Mouse (Mus musculus) embryonic facial prominence, embryonic 10.5 days (tissue): ENCODE measurements around the gene Gm49396. TPM values are rescaled to one million over a fixed set of nuclear protein-coding genes. Genes with fewer than 3 reads are reported as not detected.
A peak's percentile ranks its signal among the peaks of the same experiment; 100 is the strongest.

Source experiments
- DNase-seq: peaks from one replicate; pipeline ENCODE4 v3.0.0-alpha.2; 2017; ENCODE audit warnings: low spot score
- H3K27ac ChIP-seq: fragments of 300-500 bp; sonication (generic); replicated peaks from 2 replicates; pipeline ENCODE4 v1.5.1; 2016; ENCODE audit warnings: mild to moderate bottlenecking
- H3K27me3 ChIP-seq: fragments of 300-500 bp; sonication (generic); replicated peaks from 2 replicates; pipeline ENCODE4 v1.6.1; 2016; ENCODE audit warnings: low read depth, mild to moderate bottlenecking; ENCODE audit not compliant: poor library complexity, severe bottlenecking
- H3K36me3 ChIP-seq: fragments of 300-500 bp; sonication (generic); replicated peaks from 2 replicates; pipeline ENCODE4 v1.6.1; 2016; ENCODE audit warnings: mild to moderate bottlenecking, moderate library complexity
- H3K4me1 ChIP-seq: fragments of 300-500 bp; sonication (generic); 2 replicates; pipeline ENCODE4 v1.6.1; 2016
- H3K4me3 ChIP-seq: fragments of 300-500 bp; sonication (generic); 2 replicates; pipeline ENCODE4 v1.5.1; 2016; ENCODE audit warnings: mild to moderate bottlenecking, moderate library complexity
- H3K9me3 ChIP-seq: fragments of 300-500 bp; sonication (generic); 2 replicates; pipeline ENCODE4 v1.6.1; 2016; ENCODE audit warnings: mild to moderate bottlenecking
- WGBS: fragments of 180-500 bp; shearing (Covaris S2); methylation state at CpG from one replicate; pipeline ENCODE4 v1.1.7; 2016; 5-methylcytosine and 5-hydroxymethylcytosine counted together
- polyA plus RNA-seq: library from polyadenylated mRNA; unstranded; fragments of >200 nt; fragmentation: Nextera tagmentation; extraction: Ambion mirVana; gene quantifications from 2 replicates; pipeline ENCODE4 v1.2.1, GENCODE M21; 2016

Gene Gm49396
- polyA plus RNA-seq, 1 experiment from 2014 or later, result 14.2 TPM

DNA sequence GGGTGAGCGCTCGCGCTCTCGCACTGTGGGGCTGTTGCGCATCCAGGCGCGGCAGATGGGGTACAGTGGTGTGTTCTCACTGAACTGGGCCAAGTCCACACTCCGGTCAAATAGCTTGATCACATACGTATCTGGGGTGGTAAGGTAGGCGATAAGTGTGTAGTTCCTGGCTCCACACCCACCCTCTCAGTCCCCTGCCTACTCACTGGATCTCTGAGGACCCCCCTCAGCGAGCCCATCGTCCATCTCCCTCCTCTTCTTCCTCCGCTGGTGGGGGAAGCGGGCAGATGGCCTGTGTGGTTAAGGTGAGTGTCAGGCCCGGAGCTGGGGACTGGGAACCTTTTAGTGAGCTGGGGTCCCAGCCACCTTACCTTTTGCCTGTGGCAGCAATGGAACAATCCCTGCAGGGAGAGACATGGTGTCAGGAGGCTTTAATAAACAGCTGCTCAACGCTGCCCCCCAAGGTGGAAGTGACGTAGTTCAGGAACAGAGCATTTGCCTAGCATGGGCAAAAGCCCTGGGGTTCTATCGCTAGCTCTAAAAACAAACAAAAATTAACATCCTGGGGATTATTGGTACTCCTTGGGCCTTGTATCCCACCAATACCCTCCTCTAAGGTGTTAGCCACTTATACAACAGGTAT lies 6.1 kb upstream of the Gm49396 start:
- 0 out of 2 replicates have a peak, but pooled peaks cover 4% of the 10 kb centered on the region for H3K27me3 ChIP-seq
- H3K27ac ChIP-seq, result no peak overlapping the region
- DNase-seq, result no peak
- 92% methylated on average over 18 of the region's 18 CpGs for WGBS
- H3K4me1 ChIP-seq, result peaks cover 37% of the 10 kb centered on the region
- H3K36me3 ChIP-seq, result peaks cover 44% of the 10 kb centered on the region
- H3K4me3 ChIP-seq, result peak overlapping the region; percentile 23; the same call in 1 of the 2 replicates
- H3K9me3 ChIP-seq, result no peaks in the 10 kb centered on the region

DNA sequence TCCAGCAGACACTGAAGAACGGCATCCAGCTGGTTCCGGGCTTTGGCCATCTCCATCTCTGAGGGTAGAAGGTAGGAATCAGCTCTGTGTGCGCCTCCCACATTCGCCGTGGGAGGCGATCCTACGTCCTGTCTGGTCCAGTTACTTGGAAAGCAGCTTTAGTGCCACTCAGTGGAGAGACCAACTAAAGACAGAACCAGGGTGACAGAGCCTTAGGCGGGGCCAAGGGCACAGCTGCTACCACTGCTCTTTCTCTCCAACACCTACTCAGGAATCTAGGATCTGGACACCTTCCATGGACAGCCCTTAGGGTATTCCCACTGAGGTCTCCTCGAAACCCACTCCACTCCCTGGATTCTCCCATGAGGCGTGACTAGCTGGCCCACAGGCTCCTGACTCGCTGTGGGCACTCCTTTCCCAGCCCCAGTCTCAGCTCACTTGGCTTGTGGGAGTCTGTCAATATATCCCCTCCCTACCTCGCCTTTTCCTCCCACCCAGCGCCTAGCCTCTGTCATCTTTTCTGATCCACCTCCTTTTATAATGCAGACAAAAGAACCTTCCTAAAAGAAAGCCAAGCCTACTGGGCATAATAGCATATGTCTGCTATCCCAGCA lies 5.1 kb upstream of the Gm49396 start:
- no peak for DNase-seq
- Histone ChIP-seq H3K4me3 (peak overlapping the region; percentile 64), H3K36me3 (peaks cover 44% of the 10 kb centered on the region), H3K27me3 (0 out of 2 replicates have a peak, but pooled peaks cover 4% of the 10 kb centered on the region), H3K9me3 (no peaks in the 10 kb centered on the region), H3K27ac (no peak overlapping the region), H3K4me1 (peaks cover 37% of the 10 kb centered on the region)
- WGBS, result 93% methylated on average over 13 of the region's 13 CpGs

DNA sequence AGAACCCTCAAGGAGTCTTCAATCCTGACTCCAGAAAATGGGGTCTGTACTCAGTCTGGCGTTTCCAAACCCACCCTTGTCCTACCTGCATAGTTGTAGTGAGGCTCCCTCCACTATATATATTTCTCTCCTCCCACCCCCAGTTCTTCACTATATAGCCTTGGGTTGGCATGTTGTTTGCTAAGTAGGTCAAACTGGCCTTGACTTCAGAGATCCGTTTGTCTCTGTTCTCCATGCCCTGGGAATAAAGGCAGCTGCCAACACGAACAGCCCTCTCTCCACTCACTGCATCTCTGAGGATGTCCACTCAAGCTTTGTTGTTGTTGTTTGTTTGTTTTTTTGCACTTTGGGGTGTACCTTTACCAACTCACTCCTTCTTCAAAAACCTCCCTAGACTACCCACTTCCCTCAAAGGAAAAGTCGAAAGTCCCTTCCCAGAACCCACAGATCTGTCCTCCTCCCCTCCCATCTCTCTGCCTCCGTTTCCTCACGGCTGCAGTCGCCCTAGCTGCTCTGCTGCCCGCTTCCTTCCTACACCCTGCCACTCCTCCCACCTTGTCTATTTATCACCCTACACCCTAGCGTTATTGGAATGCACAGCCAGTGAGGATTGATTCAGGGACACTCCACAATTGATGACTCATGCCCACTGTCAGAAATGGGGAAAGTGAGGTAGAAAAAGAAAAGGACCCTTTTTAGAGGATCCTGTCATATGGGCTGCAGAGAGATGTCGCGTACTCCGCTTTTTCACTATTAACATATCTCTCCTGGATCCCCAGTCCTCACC lies 4.3 kb upstream of the Gm49396 start:
- Histone ChIP-seq H3K4me1 (peaks cover 32% of the 10 kb centered on the region), H3K4me3 (peak overlapping the region; percentile 64), H3K36me3 (peaks cover 44% of the 10 kb centered on the region), H3K9me3 (no peaks in the 10 kb centered on the region), H3K27me3 (0 out of 2 replicates have a peak, but pooled peaks cover 4% of the 10 kb centered on the region), H3K27ac (peak overlapping the region; percentile 72)
- no peak for DNase-seq
- WGBS, result 19% methylated on average over 12 of the region's 12 CpGs

DNA sequence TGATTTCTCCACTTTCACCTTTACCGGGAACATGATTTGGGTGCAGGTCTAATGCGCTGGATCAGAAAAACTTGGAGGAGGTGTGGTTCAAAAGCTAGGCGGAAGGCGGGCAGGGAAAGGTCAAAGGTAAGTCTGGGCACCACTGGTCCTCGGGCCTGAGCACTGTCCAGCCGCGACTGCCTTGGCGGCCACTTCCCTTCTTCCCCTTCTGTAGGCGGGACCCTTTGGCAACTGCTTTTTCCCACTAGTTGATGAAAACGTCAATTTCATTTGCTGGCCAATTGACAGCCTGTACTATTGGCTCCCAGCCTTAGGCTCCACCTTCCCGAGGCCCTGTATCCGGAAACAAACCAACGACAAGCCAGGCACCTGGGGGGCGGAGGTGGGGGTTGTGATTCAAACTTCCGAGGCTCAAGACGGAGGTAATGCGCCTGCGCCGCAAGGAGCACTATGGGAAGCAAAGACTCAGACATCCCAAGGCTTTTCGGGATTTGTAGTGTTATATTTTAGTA lies 3.6 kb upstream of the Gm49396 start, which contains the start of gene Lin37:
Gene Lin37 (minus strand): TSS at position 396 of the 512 bp plus-strand sequence.
- no peaks in the 10 kb centered on the region for H3K27me3 ChIP-seq
- peaks cover 37% of the 10 kb centered on the region for H3K4me1 ChIP-seq
- peak within 1 kb of the TSS; percentile 72 for H3K27ac ChIP-seq
- H3K4me3 ChIP-seq, result peak within 1 kb of the TSS; percentile 64
- no peaks in the 10 kb centered on the region for H3K9me3 ChIP-seq
- H3K36me3 ChIP-seq, result peaks cover 42% of the 10 kb centered on the region
- WGBS, result under 1% methylated on average over 20 of the region's 20 CpGs
- peak; percentile 96 for DNase-seq

DNA sequence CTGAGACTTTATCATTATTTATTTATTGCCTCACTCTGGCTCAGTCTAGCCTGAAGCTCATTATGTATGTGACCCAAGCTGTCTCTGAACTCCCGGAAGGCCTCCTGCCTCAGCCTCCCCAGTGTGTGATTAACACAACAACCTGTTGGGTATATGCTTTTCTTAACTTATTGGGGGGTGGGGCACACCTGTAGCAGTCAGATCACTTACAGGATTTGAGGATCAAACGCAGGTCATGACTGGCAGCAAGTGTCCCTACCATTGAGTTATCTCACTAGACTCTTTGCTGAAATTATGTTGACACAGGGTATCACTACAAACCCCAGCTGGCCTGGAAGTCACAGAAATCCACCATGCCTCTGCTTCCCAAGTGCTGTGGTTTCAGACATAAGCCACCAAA lies 2.8 kb upstream of the Gm49396 start:
- peak overlapping the region; percentile 64 for H3K4me3 ChIP-seq
- H3K4me1 ChIP-seq, result peaks cover 37% of the 10 kb centered on the region
- H3K27me3 ChIP-seq, result no peaks in the 10 kb centered on the region
- H3K9me3 ChIP-seq, result no peaks in the 10 kb centered on the region
- no peak for DNase-seq
- H3K27ac ChIP-seq, result no peak overlapping the region
- peaks cover 42% of the 10 kb centered on the region for H3K36me3 ChIP-seq
- 75% methylated on average over 2 of the region's 2 CpGs for WGBS

DNA sequence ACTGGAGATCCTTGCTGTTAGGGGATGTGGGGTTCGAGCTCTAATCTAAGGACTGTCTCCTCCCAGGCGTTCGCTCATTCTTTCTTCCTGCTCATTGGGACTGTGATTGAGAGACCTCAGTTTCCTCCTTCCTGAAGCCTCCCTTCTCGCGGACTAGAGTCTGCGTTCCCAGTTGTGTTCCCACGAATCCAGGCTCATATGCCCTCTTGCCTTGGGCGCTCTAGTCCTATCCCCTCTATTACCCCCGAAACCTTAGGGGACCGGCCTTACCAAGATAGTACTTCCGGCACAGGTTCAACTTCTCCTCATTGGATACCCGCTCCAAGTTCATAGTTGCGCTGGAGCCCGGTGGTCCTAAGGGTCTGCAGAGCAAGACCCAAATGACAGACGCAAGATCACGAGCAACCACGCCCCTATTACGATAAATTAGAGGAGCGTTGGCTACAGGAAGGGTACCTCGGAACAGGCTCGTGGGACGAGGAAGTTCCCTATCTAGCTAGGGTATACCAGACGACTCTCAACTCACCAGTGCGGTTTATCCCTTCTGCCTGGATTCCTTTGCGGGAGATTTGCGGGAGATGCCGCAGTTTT lies 523 bp upstream of the Gm49396 start:
- Histone ChIP-seq H3K9me3 (no peaks in the 10 kb centered on the region), H3K27me3 (no peaks in the 10 kb centered on the region), H3K4me3 (peak overlapping the region; percentile 84), H3K4me1 (peaks cover 37% of the 10 kb centered on the region), H3K27ac (peak overlapping the region; percentile 93), H3K36me3 (peaks cover 42% of the 10 kb centered on the region)
- DNase-seq, result no peak
- 3% methylated on average over 27 of the region's 27 CpGs for WGBS

DNA sequence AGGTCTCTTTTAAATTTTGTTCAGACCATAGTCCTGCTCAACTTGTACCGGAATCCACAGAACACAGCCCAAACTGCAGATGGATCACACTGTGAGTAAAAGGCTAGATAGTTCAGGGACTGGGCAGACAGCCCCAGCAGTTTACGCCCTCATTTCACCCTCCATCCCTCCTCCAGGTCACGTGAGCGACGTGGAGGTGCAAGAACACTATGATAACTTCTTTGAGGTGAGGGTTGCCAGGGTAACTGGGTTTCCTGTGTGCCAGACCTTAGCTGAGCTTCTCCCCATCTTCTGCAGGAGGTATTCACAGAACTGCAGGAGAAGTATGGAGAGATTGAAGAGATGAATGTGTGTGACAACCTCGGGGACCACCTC lies 749 bp downstream of the Gm49396 start:
- H3K27me3 ChIP-seq, result no peaks in the 10 kb centered on the region
- DNase-seq, result no peak
- 21% methylated on average over 6 of the region's 6 CpGs for WGBS
- peaks cover 27% of the 10 kb centered on the region for H3K4me1 ChIP-seq
- peak overlapping the region; percentile 84 for H3K4me3 ChIP-seq
- peaks cover 49% of the 10 kb centered on the region for H3K36me3 ChIP-seq
- peak overlapping the region; percentile 93 for H3K27ac ChIP-seq
- no peaks in the 10 kb centered on the region for H3K9me3 ChIP-seq

DNA sequence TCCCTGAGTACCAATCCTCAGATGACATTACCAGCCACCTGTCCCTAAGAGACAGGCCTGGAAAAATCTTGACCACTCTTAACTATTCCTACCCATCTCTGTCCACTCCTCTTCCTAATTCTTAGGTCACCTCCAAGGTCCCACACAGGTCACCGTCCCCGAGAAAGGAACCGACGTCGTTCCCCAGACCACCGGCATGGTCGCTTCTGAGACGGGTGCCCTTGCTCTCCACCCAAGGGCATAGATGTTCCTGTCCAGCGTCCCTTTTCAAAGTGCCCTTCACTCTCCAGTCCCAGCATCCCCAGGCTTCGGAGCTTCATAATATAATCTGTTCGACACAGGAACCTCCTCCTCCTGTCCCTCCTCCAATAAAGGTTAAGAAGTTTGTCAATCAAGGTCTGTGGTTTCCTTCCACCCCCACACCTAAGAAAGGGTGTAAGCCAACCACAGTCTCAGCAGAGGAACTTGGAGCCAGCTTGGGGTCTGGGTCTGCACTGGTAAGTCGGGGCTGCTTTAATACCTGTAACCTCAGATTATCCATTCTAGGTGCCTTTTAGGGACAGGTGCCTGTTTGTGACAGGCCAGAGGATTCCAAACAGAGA lies 1.9 kb downstream of the Gm49396 start, which contains the start of gene Igflr1:
Gene Igflr1 (plus strand): TSS at position 458 of the 602 bp plus-strand sequence.
- Histone ChIP-seq H3K27ac (no peak within 1 kb of the TSS), H3K36me3 (peaks cover 61% of the 10 kb centered on the region), H3K4me3 (peak within 1 kb of the TSS; percentile 84), H3K4me1 (peaks cover 20% of the 10 kb centered on the region), H3K9me3 (no peaks in the 10 kb centered on the region), H3K27me3 (no peaks in the 10 kb centered on the region)
- 94% methylated on average over 12 of the region's 12 CpGs for WGBS
- no peak for DNase-seq

DNA sequence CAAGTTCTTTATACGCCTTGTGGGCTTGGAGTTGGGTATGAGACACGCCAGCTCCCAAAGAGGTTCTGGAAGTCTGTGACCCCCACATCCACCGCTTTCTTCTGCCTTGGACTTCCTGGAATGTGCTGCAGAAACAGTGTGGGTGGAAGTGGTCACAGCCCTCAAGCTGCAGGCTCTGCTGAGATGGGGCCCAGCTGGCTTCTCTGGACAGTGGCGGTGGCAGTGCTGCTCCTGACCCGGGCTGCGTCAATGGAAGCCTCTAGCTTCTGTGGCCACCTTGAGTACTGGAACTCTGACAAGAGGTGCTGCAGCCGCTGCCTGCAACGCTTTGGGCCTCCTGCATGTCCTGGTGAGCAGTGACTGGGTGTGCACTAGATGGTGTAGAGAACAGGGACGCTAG lies 2.9 kb downstream of the Gm49396 start:
- Histone ChIP-seq H3K4me1 (peaks cover 17% of the 10 kb centered on the region), H3K36me3 (peaks cover 70% of the 10 kb centered on the region), H3K27ac (no peak overlapping the region), H3K4me3 (no peak overlapping the region), H3K9me3 (no peaks in the 10 kb centered on the region), H3K27me3 (no peaks in the 10 kb centered on the region)
- DNase-seq, result no peak
- 90% methylated on average over 9 of the region's 9 CpGs for WGBS

DNA sequence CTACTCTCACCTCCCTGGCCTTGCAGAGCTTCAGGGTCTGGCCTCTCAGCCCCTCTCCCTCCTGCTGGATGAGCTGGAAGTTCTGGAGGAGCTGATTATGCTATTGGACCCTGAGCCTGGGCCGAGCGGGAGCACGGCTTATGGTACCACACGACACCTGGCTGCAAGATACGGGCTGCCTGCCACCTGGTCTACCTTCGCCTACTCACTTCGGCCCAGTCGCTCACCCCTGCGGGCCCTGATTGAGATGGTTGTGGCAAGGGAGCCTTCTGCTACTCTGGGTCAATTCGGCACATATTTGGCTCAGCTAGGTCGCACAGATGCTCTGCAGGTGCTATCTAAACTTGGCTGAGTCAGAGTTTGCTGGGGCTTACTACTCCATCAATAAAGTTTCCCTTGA lies 4.4 kb downstream of the Gm49396 start:
- no peaks in the 10 kb centered on the region for H3K27me3 ChIP-seq
- H3K36me3 ChIP-seq, result peaks cover 82% of the 10 kb centered on the region
- 86% methylated on average over 11 of the region's 11 CpGs for WGBS
- peaks cover 8% of the 10 kb centered on the region for H3K4me1 ChIP-seq
- no peaks in the 10 kb centered on the region for H3K9me3 ChIP-seq
- H3K27ac ChIP-seq, result no peak overlapping the region
- no peak overlapping the region for H3K4me3 ChIP-seq
- no peak for DNase-seq

DNA sequence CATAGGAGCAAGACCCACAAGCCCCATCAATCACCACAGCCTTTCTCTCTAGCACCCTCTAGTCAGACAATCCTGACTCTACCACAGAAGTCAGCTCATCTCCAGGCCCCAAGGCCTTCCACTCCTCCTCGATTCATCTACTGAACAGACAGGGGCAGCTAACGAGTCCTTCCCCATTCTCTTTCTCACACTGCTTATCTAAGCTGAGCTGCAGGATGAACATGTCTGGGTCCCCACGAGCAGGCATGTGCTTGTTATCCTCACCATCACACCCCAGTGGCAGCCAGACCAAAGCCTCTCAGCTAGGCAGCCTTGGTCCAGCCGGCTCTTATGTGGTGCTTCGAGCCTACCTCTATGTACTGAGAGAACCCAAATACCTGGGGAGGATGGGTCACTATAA lies 9.2 kb downstream of the Gm49396 start:
- H3K36me3 ChIP-seq, result peaks cover 98% of the 10 kb centered on the region
- WGBS, result 87% methylated on average over 5 of the region's 5 CpGs
- no peaks in the 10 kb centered on the region for H3K9me3 ChIP-seq
- H3K4me3 ChIP-seq, result no peak overlapping the region
- H3K27me3 ChIP-seq, result no peaks in the 10 kb centered on the region
- DNase-seq, result no peak
- H3K27ac ChIP-seq, result no peak overlapping the region
- no peaks in the 10 kb centered on the region for H3K4me1 ChIP-seq

DNA sequence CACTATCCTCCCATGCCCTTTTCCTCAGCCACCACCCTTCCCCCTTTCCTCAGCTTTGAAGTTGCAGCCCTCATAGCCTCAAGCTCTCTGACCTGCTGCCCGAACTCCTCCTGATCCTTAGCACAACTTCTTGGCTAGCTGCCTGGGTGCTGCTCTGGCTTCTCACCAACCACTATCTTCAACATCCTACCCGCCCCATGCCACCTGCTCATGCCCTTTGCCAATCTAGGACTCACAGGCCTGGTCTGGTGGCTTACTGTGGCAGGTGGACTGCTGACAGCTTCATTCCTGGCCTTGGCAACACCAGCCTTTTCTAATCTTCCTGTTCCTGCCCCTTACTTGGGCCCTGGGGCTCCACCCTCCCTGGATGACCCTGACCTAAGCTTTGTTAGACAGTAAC lies 9.8 kb downstream of the Gm49396 start:
- no peaks in the 10 kb centered on the region for H3K27me3 ChIP-seq
- WGBS, result 84% methylated on average over 2 of the region's 2 CpGs
- H3K36me3 ChIP-seq, result peaks cover 100% of the 10 kb centered on the region
- H3K4me3 ChIP-seq, result no peak overlapping the region
- DNase-seq, result no peak
- H3K27ac ChIP-seq, result no peak overlapping the region
- H3K4me1 ChIP-seq, result no peaks in the 10 kb centered on the region
- no peaks in the 10 kb centered on the region for H3K9me3 ChIP-seq
